Mouse (Mus musculus) midbrain, postnatal 0 days (tissue): Measurements from ENCODE around the gene Trpc4ap. TPM values are rescaled to one million over a fixed set of nuclear protein-coding genes. Genes with fewer than 3 reads are reported as not detected.

ENCODE experiments used
- ATAC-seq: fragments of 200-750 bp; cut with Nextera tagmentation; 2 replicates; pipeline ENCODE4 v1.8.0; 2017; ENCODE audit warnings: moderate number of reproducible peaks, mild to moderate bottlenecking, moderate TSS enrichment, moderate library complexity; ENCODE audit not compliant: low FRiP score
- DNase-seq: peaks from one replicate; pipeline ENCODE4 v3.0.0-alpha.2; 2015; ENCODE audit warnings: low spot score
- H3K27ac ChIP-seq: fragments of 300-500 bp; sonication (generic); 2 replicates; pipeline ENCODE4 v1.5.1; 2014; ENCODE audit warnings: low read depth, mild to moderate bottlenecking, low read length, mixed read lengths
- H3K27me3 ChIP-seq: fragments of 300-500 bp; sonication (generic); 2 replicates; pipeline ENCODE4 v1.6.1; 2014; ENCODE audit warnings: low read length, control low read depth, mixed read lengths; ENCODE audit not compliant: insufficient read depth
- H3K36me3 ChIP-seq: fragments of 300-500 bp; sonication (generic); 2 replicates; pipeline ENCODE4 v1.6.1; 2014; ENCODE audit warnings: low read length, control low read depth, mixed read lengths; ENCODE audit not compliant: insufficient read depth
- H3K4me1 ChIP-seq: fragments of 300-500 bp; sonication (generic); 2 replicates; pipeline ENCODE4 v1.6.1; 2014; ENCODE audit warnings: mild to moderate bottlenecking, control low read depth, antibody characterized with exemption, low read length, mixed read lengths; ENCODE audit not compliant: insufficient read depth
- H3K4me2 ChIP-seq: fragments of 300-500 bp; sonication (generic); 2 replicates; pipeline ENCODE4 v1.6.1; 2014; ENCODE audit warnings: low read depth, mild to moderate bottlenecking, low read length, mixed read lengths; ENCODE audit not compliant: poor library complexity, severe bottlenecking
- H3K4me3 ChIP-seq: fragments of 300-500 bp; sonication (generic); 2 replicates; pipeline ENCODE4 v1.5.1; 2014; ENCODE audit warnings: low read depth, mild to moderate bottlenecking, low read length, moderate library complexity
- H3K9ac ChIP-seq: fragments of 300-500 bp; sonication (generic); replicated peaks from 2 replicates; pipeline ENCODE4 v1.6.1; 2014; ENCODE audit warnings: mild to moderate bottlenecking, low read length, moderate library complexity, mixed read lengths; ENCODE audit not compliant: poor library complexity, severe bottlenecking
- H3K9me3 ChIP-seq: fragments of 300-500 bp; sonication (generic); 2 replicates; pipeline ENCODE4 v1.6.1; 2016; ENCODE audit warnings: low read length, control low read depth
- CTCF ChIP-seq: IDR thresholded peaks from 2 replicates; pipeline ENCODE4 v1.5.1; 2016; ENCODE audit warnings: antibody characterized with exemption, mild to moderate bottlenecking
- WGBS: fragments of 180-500 bp; shearing (Covaris S2); extraction: QIAGEN DNeasy Blood & Tissue Kit; methylation state at CpG from one replicate; pipeline ENCODE4 v1.1.7; 2014; 5-methylcytosine and 5-hydroxymethylcytosine counted together
- polyA plus RNA-seq: library from polyadenylated mRNA; unstranded; fragments of >200 nt; fragmentation: Nextera tagmentation; extraction: Ambion mirVana; gene quantifications from 2 replicates; pipeline ENCODE4 v1.2.1, GENCODE M21; 2015
- total RNA-seq: library from RNA; depleted of rRNA; stranded (reverse); fragments of >200 nt; gene quantifications from 2 replicates; pipeline ENCODE4 v1.2.3, GENCODE M21; 2014

Trpc4ap gene
- total and polyA plus RNA-seq, 2 experiments from 2014 or later: 122 to 155 TPM

- Histone ChIP-seq H3K4me2 (no peak overlapping the region), H3K9me3 (no peaks in the 10 kb centered on the region), H3K4me1 (no peaks in the 10 kb centered on the region; the same call in 1 of the 2 replicates), H3K27ac (no peak overlapping the region), H3K27me3 (peaks cover 6% of the 10 kb centered on the region; the same call in 1 of the 2 replicates), H3K4me3 (no peak overlapping the region), H3K9ac (no peak overlapping the region), H3K36me3 (peaks cover 3% of the 10 kb centered on the region)
- WGBS: 51% methylated on average over 21 of the region's 21 CpGs
- ATAC-seq (no peak), DNase-seq (peak; percentile 80)
- TF ChIP-seq CTCF: peak; percentile 95
Measured at GRCm38 (mm10) chr2:155627030-155627738, 65.0 kb downstream of the Trpc4ap start.

- peaks cover 3% of the 10 kb centered on the region; the same call in 1 of the 2 replicates for H3K27me3 ChIP-seq
- no peak overlapping the region for H3K27ac ChIP-seq
- H3K36me3 ChIP-seq: no peaks in the 10 kb centered on the region
- no peak for TF ChIP-seq CTCF
- no peak overlapping the region for H3K4me3 ChIP-seq
- no peaks in the 10 kb centered on the region; the same call in 1 of the 2 replicates for H3K4me1 ChIP-seq
- no peak for DNase-seq
- H3K9me3 ChIP-seq: no peaks in the 10 kb centered on the region
- no peak overlapping the region for H3K9ac ChIP-seq
- 56% methylated on average over 15 of the region's 15 CpGs for WGBS
- no peak overlapping the region for H3K4me2 ChIP-seq
- ATAC-seq: no peak
Measured at GRCm38 (mm10) chr2:155626277-155626676, 65.9 kb downstream of the Trpc4ap start.

- no peak overlapping the region for H3K4me3 ChIP-seq
- no peaks in the 10 kb centered on the region for H3K36me3 ChIP-seq
- 42% methylated on average over 10 of the region's 10 CpGs for WGBS
- H3K4me1 ChIP-seq: no peaks in the 10 kb centered on the region; the same call in 1 of the 2 replicates
- no peak overlapping the region for H3K27ac ChIP-seq
- H3K27me3 ChIP-seq: peaks cover 3% of the 10 kb centered on the region; the same call in 1 of the 2 replicates
- H3K4me2 ChIP-seq: no peak overlapping the region
- DNase-seq (peak; percentile 72), ATAC-seq (no peak)
- TF ChIP-seq CTCF: peak; percentile 83
- no peak overlapping the region for H3K9ac ChIP-seq
- H3K9me3 ChIP-seq: no peaks in the 10 kb centered on the region
Measured at GRCm38 (mm10) chr2:155624730-155625129, 67.5 kb downstream of the Trpc4ap start.

- H3K9me3 ChIP-seq: no peaks in the 10 kb centered on the region
- WGBS: 82% methylated on average over 6 of the region's 6 CpGs
- DNase-seq: no peak
- H3K27ac ChIP-seq: no peak overlapping the region
- no peak overlapping the region for H3K4me2 ChIP-seq
- no peak overlapping the region for H3K9ac ChIP-seq
- H3K4me3 ChIP-seq: no peak overlapping the region
- no peak for ATAC-seq
- H3K4me1 ChIP-seq: no peaks in the 10 kb centered on the region; the same call in 1 of the 2 replicates
- H3K27me3 ChIP-seq: peaks cover 3% of the 10 kb centered on the region; the same call in 1 of the 2 replicates
- H3K36me3 ChIP-seq: no peaks in the 10 kb centered on the region
- TF ChIP-seq CTCF: no peak
Measured at GRCm38 (mm10) chr2:155623996-155624395, 68.2 kb downstream of the Trpc4ap start.

GRCm38 (mm10) chr2:155622606-155623005 lies 69.6 kb downstream of the Trpc4ap start:
- Histone ChIP-seq H3K27ac (no peak overlapping the region), H3K4me2 (no peak overlapping the region), H3K9ac (no peak overlapping the region), H3K36me3 (no peaks in the 10 kb centered on the region), H3K4me3 (no peak overlapping the region), H3K9me3 (no peaks in the 10 kb centered on the region), H3K27me3 (peaks cover 3% of the 10 kb centered on the region; the same call in 1 of the 2 replicates), H3K4me1 (no peaks in the 10 kb centered on the region)
- TF ChIP-seq CTCF: no peak
- DNase-seq (no peak), ATAC-seq (no peak)
- WGBS: 45% methylated on average over 10 of the region's 11 CpGs

- H3K27ac ChIP-seq: no peak overlapping the region
- ATAC-seq (no peak), DNase-seq (peak; percentile 69)
- WGBS: 22% methylated on average over 8 of the region's 8 CpGs
- no peaks in the 10 kb centered on the region for H3K9me3 ChIP-seq
- no peaks in the 10 kb centered on the region; the same call in 1 of the 2 replicates for H3K27me3 ChIP-seq
- H3K4me2 ChIP-seq: no peak overlapping the region
- H3K4me1 ChIP-seq: no peaks in the 10 kb centered on the region
- no peak overlapping the region for H3K9ac ChIP-seq
- no peaks in the 10 kb centered on the region for H3K36me3 ChIP-seq
- peak; percentile 82 for TF ChIP-seq CTCF
- H3K4me3 ChIP-seq: no peak overlapping the region
Measured at GRCm38 (mm10) chr2:155619817-155620216, 72.4 kb downstream of the Trpc4ap start.
